Mouse (Mus musculus) erythroid progenitor cell, adult 5-6 weeks (primary cell): ENCODE measurements around the gene Gm8653. TPM values are rescaled to one million over a fixed set of nuclear protein-coding genes. Genes with fewer than 3 reads are reported as not detected.
"Not testable (repeated sequence)": the region's sequence is repeated elsewhere in the genome, so short reads cannot be mapped to it uniquely, and the experiment has no call there.

ENCODE experiments used
- ATAC-seq: replicated peaks from 2 replicates; pipeline ENCODE4 v1.8.0; 2016; ENCODE audit warnings: moderate number of reproducible peaks, mild to moderate bottlenecking, moderate TSS enrichment, inconsistent platforms; ENCODE audit not compliant: poor library complexity, low FRiP score, severe bottlenecking
- total RNA-seq, 2 experiments: library from RNA; stranded (forward) in 1 of 2; stranded (reverse) in 1 of 2; fragments of 150-400 nt in 1 of 2; fragments of 186-747, 209-891 nt in 1 of 2; gene quantifications; 2 replicates each; pipeline versions ENCODE4 v1.2.3 to v1.2.4; 2015 to 2017; ENCODE audit warnings: low replicate concordance in 2 of 2

Gene Gm8653
- total RNA-seq (2015; ENCODE audit: low replicate concordance) (not detected in 2 replicates), total RNA-seq (2017; ENCODE audit: low replicate concordance) (not detected in 2 replicates)

GRCm38 (mm10) chr7:22201164-22201563 lies at the start of gene Gm8653:
TSS of gene Gm8653 (minus strand) at chr7:22201264.
- not testable (repeated sequence) for ATAC-seq

DNA sequence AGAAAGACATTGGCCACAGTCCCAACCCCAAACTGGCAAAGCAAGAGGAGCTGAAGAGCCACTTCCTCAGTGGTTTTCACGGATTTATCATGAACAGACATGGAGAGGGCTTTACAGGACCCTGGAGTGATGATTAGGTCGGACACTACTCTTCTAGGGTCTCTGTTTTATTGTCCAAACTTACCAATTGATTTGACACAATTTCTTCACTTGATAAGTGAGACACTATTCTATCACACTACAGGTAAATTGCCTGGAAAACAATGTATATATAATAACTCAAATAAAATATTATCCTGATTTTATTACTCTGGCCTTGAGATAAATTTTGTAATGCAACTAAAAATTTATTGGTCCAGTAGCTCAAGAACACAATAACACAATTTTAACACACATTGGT lies 28.3 kb upstream of the Gm8653 start, which contains the start of gene Gm8453:
Gene Gm8453 (minus strand): TSS at position 101 of the 400 bp plus-strand sequence.
- not testable (repeated sequence) for ATAC-seq

GRCm38 (mm10) chr7:22189077-22189476 lies 12.0 kb downstream of the Gm8653 start, which contains the start of gene Vmn1r143:
TSS of gene Vmn1r143 (plus strand) at chr7:22189377.
- ATAC-seq: not testable (repeated sequence)

GRCm38 (mm10) chr7:22163935-22164334 lies 37.1 kb downstream of the Gm8653 start, which contains the start of gene Vmn1r142:
TSS of gene Vmn1r142 (minus strand) at chr7:22164035.
- not testable (repeated sequence) for ATAC-seq

Other genes starting within 250 kb of the Gm8653 start
- not detected in 2 replicates for gene Vmn1r137, start 206.7 kb downstream of the Gm8653 start, total RNA-seq (2015; ENCODE audit: low replicate concordance)
- not detected in 2 replicates for gene Vmn1r137, start 206.7 kb downstream of the Gm8653 start, total RNA-seq (2017; ENCODE audit: low replicate concordance)
- not detected in 2 replicates for gene Vmn1r138, start 172.4 kb downstream of the Gm8653 start, total RNA-seq (2015; ENCODE audit: low replicate concordance)
- not detected in 2 replicates for gene Vmn1r138, start 172.4 kb downstream of the Gm8653 start, total RNA-seq (2017; ENCODE audit: low replicate concordance)
- not detected in 2 replicates for gene Gm6176, start 145.0 kb downstream of the Gm8653 start, total RNA-seq (2015; ENCODE audit: low replicate concordance)
- not detected in 2 replicates for gene Gm6176, start 145.0 kb downstream of the Gm8653 start, total RNA-seq (2017; ENCODE audit: low replicate concordance)
- not detected in 2 replicates for gene Vmn1r139, start 132.2 kb downstream of the Gm8653 start, total RNA-seq (2015; ENCODE audit: low replicate concordance)
- gene Vmn1r139, start 132.2 kb downstream of the Gm8653 start, total RNA-seq (2017; ENCODE audit: low replicate concordance): not detected in 2 replicates
- gene Gm16451, start 83.0 kb downstream of the Gm8653 start, total RNA-seq (2015; ENCODE audit: low replicate concordance): not detected in 2 replicates
- gene Gm16451, start 83.0 kb downstream of the Gm8653 start, total RNA-seq (2017; ENCODE audit: low replicate concordance): not detected in 2 replicates
- gene Gm10666, start 66.5 kb downstream of the Gm8653 start, total RNA-seq (2015; ENCODE audit: low replicate concordance): not detected in 2 replicates
- gene Gm10666, start 66.5 kb downstream of the Gm8653 start, total RNA-seq (2017; ENCODE audit: low replicate concordance): not detected in 2 replicates
- not detected in 2 replicates for gene Vmn1r142, start 37.2 kb downstream of the Gm8653 start, total RNA-seq (2015; ENCODE audit: low replicate concordance)
- not detected in 2 replicates for gene Vmn1r142, start 37.2 kb downstream of the Gm8653 start, total RNA-seq (2017; ENCODE audit: low replicate concordance)
- gene Vmn1r143, start 11.9 kb downstream of the Gm8653 start, total RNA-seq (2015; ENCODE audit: low replicate concordance): not detected in 2 replicates
- not detected in 2 replicates for gene Vmn1r143, start 11.9 kb downstream of the Gm8653 start, total RNA-seq (2017; ENCODE audit: low replicate concordance)
- gene Gm8453, start 28.2 kb upstream of the Gm8653 start, total RNA-seq (2015; ENCODE audit: low replicate concordance): not detected in 2 replicates
- gene Gm8453, start 28.2 kb upstream of the Gm8653 start, total RNA-seq (2017; ENCODE audit: low replicate concordance): not detected in 2 replicates
- not detected in 2 replicates for gene Gm4187, start 128.5 kb upstream of the Gm8653 start, total RNA-seq (2015; ENCODE audit: low replicate concordance)
- gene Gm4187, start 128.5 kb upstream of the Gm8653 start, total RNA-seq (2017; ENCODE audit: low replicate concordance): not detected in 2 replicates
- not detected in 2 replicates for gene Gm8660, start 169.8 kb upstream of the Gm8653 start, total RNA-seq (2015; ENCODE audit: low replicate concordance)
- gene Gm8660, start 169.8 kb upstream of the Gm8653 start, total RNA-seq (2017; ENCODE audit: low replicate concordance): not detected in 2 replicates
- gene Vmn1r148, start 212.3 kb upstream of the Gm8653 start, total RNA-seq (2015; ENCODE audit: low replicate concordance): not detected in 2 replicates
- not detected in 2 replicates for gene Vmn1r148, start 212.3 kb upstream of the Gm8653 start, total RNA-seq (2017; ENCODE audit: low replicate concordance)
- not detected in 2 replicates for gene Vmn1r149, start 237.0 kb upstream of the Gm8653 start, total RNA-seq (2015; ENCODE audit: low replicate concordance)
- not detected in 2 replicates for gene Vmn1r149, start 237.0 kb upstream of the Gm8653 start, total RNA-seq (2017; ENCODE audit: low replicate concordance)